Mouse (Mus musculus) forebrain, embryonic 11.5 days (tissue): ENCODE measurements around the gene Itga10. TPM values are rescaled to one million over a fixed set of nuclear protein-coding genes. Genes with fewer than 3 reads are reported as not detected.

Experiments
- ATAC-seq: fragments of 200-750 bp; cut with Nextera tagmentation; replicated peaks from 2 replicates; pipeline ENCODE4 v1.8.0; 2017; ENCODE audit warnings: moderate TSS enrichment; ENCODE audit not compliant: low FRiP score
- DNase-seq: peaks from one replicate; pipeline ENCODE4 v3.0.0-alpha.2; 2017; ENCODE audit warnings: low spot score
- H3K27ac ChIP-seq: fragments of 300-500 bp; sonication (generic); 2 replicates; pipeline ENCODE4 v1.5.1; 2014; ENCODE audit warnings: low read depth, low read length
- H3K27me3 ChIP-seq: fragments of 300-500 bp; sonication (generic); 2 replicates; pipeline ENCODE4 v1.6.1; 2014; ENCODE audit warnings: mild to moderate bottlenecking, low read length, mixed read lengths; ENCODE audit not compliant: control insufficient read depth, insufficient read depth
- H3K36me3 ChIP-seq: fragments of 300-500 bp; sonication (generic); 2 replicates; pipeline ENCODE4 v1.6.1; 2014; ENCODE audit warnings: mild to moderate bottlenecking, low read length, moderate library complexity, mixed read lengths; ENCODE audit not compliant: control insufficient read depth, insufficient read depth
- H3K4me1 ChIP-seq: fragments of 300-500 bp; sonication (generic); replicated peaks from 2 replicates; pipeline ENCODE4 v1.6.1; 2014; ENCODE audit warnings: low read length, mixed read lengths; ENCODE audit not compliant: control insufficient read depth, insufficient read depth
- H3K4me2 ChIP-seq: fragments of 300-500 bp; sonication (generic); 2 replicates; pipeline ENCODE4 v1.6.1; 2014; ENCODE audit warnings: low read depth, mild to moderate bottlenecking, low read length, moderate library complexity, mixed read lengths; ENCODE audit not compliant: severe bottlenecking
- H3K4me3 ChIP-seq: fragments of 300-500 bp; sonication (generic); 2 replicates; pipeline ENCODE4 v1.5.1; 2014; ENCODE audit warnings: low read depth, low read length
- H3K9ac ChIP-seq: fragments of 300-500 bp; sonication (generic); 2 replicates; pipeline ENCODE4 v1.6.1; 2014; ENCODE audit warnings: low read length
- H3K9me3 ChIP-seq: fragments of 300-500 bp; sonication (generic); 2 replicates; pipeline ENCODE4 v1.6.1; 2016; ENCODE audit warnings: low read length, mixed read lengths; ENCODE audit not compliant: control insufficient read depth
- WGBS: fragments of 180-500 bp; shearing (Covaris S2); extraction: QIAGEN DNeasy Blood & Tissue Kit; methylation state at CpG from one replicate; pipeline ENCODE4 v1.1.7; 2014; 5-methylcytosine and 5-hydroxymethylcytosine counted together
- polyA plus RNA-seq: library from polyadenylated mRNA; unstranded; fragments of >200 nt; fragmentation: Nextera tagmentation; extraction: Ambion mirVana; gene quantifications from 2 replicates; pipeline ENCODE4 v1.2.1, GENCODE M21; 2014

Itga10 gene
- polyA plus RNA-seq, 1 experiment from 2014 or later: 0.87 TPM

DNA sequence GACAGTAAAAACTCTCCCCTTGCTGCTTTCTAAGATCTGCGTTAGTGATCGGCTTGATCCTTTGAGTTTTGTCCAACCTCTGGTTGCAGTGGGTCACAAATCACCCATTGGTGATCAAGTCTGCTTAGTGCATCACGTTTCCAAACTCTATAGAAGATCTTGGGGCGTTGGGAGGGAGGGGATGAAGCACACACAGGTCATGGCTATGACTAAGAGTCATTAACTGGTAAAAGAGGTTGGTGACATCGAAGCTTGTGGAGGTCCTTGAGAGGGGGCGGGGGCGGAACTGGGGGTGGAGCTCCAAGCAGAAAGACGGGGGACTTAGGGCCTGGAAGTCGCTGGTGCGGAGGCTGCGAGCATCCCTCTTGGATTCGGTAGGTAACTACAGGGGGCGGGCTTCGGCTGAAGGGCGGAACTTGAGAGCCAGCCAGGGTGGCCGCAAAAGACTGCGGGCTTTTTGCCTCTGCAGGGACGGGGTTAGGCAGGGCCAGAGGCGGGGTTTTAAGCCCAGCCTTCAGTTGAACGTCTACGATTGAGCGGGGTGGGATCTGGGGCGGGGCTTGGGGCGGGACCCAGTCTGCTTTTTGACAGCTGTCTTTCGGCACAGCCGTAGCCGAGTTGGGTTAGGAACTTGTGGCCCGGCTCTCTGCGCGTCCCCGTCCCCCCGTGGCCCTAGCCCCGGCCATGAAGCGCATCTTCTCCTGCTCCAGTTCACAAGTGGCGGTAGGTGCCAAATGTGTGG lies 24.5 kb downstream of the Itga10 start, which contains the start of gene Ankrd35:
Ankrd35 (plus strand) TSS at position 405 of the 742 bp plus-strand sequence.
- Histone ChIP-seq H3K27ac (no peak within 1 kb of the TSS), H3K4me3 (peak within 1 kb of the TSS; percentile 32), H3K4me1 (peaks cover 4% of the 10 kb centered on the region; the same call in 1 of the 2 replicates), H3K4me2 (peak within 1 kb of the TSS; percentile 68), H3K9ac (peak within 1 kb of the TSS; percentile 23), H3K27me3 (peaks cover 5% of the 10 kb centered on the region; the same call in 1 of the 2 replicates), H3K9me3 (no peaks in the 10 kb centered on the region), H3K36me3 (no peaks in the 10 kb centered on the region)
- ATAC-seq (peak; percentile 94), DNase-seq (peak; percentile 91)
- 5% methylated on average over 35 of the region's 35 CpGs for WGBS

DNA sequence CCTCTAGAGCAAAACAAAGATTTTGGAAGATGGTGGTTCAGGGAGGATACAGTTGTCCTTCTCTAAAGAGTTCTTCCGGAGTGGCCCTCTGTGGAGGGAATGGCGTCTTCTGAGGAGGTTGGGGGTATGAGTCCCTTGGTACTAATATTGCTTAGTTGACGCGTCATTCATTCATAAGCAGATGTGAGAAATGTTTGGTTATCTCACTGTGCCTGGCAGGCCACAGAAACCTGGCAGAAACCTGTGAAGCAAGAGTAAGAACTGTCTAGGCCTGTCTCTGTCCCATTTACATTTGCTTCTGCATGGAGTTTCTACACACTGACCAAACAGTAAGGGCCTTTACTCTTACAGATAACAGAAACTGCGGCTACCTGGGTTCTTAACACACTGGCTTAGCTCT lies 26.1 kb downstream of the Itga10 start:
- H3K36me3 ChIP-seq: no peaks in the 10 kb centered on the region
- WGBS: 85% methylated on average over 5 of the region's 5 CpGs
- H3K4me3 ChIP-seq: no peak overlapping the region

GRCm38 (mm10) chr3:96673514-96673913 lies 28.1 kb downstream of the Itga10 start:
- 65% methylated on average over 4 of the region's 4 CpGs for WGBS
- no peak for ATAC-seq
- H3K9ac ChIP-seq: no peak overlapping the region
- no peak for DNase-seq
- no peak overlapping the region for H3K4me3 ChIP-seq
- no peak overlapping the region for H3K4me2 ChIP-seq
- no peak overlapping the region for H3K27ac ChIP-seq
- H3K36me3 ChIP-seq: no peaks in the 10 kb centered on the region
- H3K9me3 ChIP-seq: no peaks in the 10 kb centered on the region
- H3K27me3 ChIP-seq: peaks cover 5% of the 10 kb centered on the region; the same call in 1 of the 2 replicates
- H3K4me1 ChIP-seq: peaks cover 4% of the 10 kb centered on the region; the same call in 1 of the 2 replicates

More for the DNA sequence above, 26.1 kb downstream of the Itga10 start:
- DNase-seq: no peak
- no peaks in the 10 kb centered on the region for H3K9me3 ChIP-seq
- no peak overlapping the region for H3K27ac ChIP-seq
- H3K27me3 ChIP-seq: peaks cover 5% of the 10 kb centered on the region; the same call in 1 of the 2 replicates
- no peak for ATAC-seq
- H3K9ac ChIP-seq: no peak overlapping the region
- peaks cover 4% of the 10 kb centered on the region; the same call in 1 of the 2 replicates for H3K4me1 ChIP-seq
- H3K4me2 ChIP-seq: no peak overlapping the region

- Histone ChIP-seq H3K27me3 (peaks cover 5% of the 10 kb centered on the region; the same call in 1 of the 2 replicates), H3K9ac (no peak overlapping the region), H3K9me3 (no peaks in the 10 kb centered on the region), H3K4me1 (peaks cover 4% of the 10 kb centered on the region; the same call in 1 of the 2 replicates), H3K4me3 (no peak overlapping the region), H3K27ac (no peak overlapping the region), H3K36me3 (no peaks in the 10 kb centered on the region), H3K4me2 (no peak overlapping the region)
- 71% methylated on average over 8 of the region's 8 CpGs for WGBS
- DNase-seq (no peak), ATAC-seq (no peak)
Observed at GRCm38 (mm10) chr3:96674442-96674841, 29.1 kb downstream of the Itga10 start.

GRCm38 (mm10) chr3:96675171-96675570 lies 29.8 kb downstream of the Itga10 start:
- 84% methylated on average over 3 of the region's 3 CpGs for WGBS
- H3K27ac ChIP-seq: no peak overlapping the region
- H3K4me1 ChIP-seq: peaks cover 4% of the 10 kb centered on the region; the same call in 1 of the 2 replicates
- ATAC-seq (no peak), DNase-seq (no peak)
- no peak overlapping the region for H3K9ac ChIP-seq
- no peaks in the 10 kb centered on the region for H3K36me3 ChIP-seq
- H3K27me3 ChIP-seq: peaks cover 6% of the 10 kb centered on the region
- no peaks in the 10 kb centered on the region for H3K9me3 ChIP-seq
- no peak overlapping the region for H3K4me3 ChIP-seq
- H3K4me2 ChIP-seq: no peak overlapping the region

DNA sequence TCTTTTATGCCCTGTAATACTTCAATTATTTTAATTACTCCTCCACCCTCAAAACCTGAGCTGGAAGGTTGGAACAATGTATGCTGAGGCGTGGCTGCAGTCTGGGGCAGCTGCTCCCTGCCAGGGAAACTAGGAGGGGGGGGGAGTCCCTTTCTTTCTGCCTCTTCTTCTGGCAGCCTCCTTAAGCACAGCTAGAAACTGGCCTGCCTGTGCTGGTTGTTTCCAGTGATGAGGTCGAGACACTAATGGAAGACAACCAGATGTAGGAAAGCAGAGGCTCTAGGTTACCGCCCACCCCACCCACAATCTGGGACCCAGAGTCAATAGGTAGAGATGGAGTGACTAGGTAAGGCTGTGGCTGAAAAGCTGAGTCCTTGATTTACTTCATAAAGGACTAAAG lies 30.3 kb downstream of the Itga10 start:
- 25% methylated on average over 3 of the region's 3 CpGs for WGBS
- no peaks in the 10 kb centered on the region for H3K36me3 ChIP-seq

GRCm38 (mm10) chr3:96678456-96678855 lies 33.1 kb downstream of the Itga10 start:
- H3K27ac ChIP-seq: no peak overlapping the region
- 60% methylated on average over 7 of the region's 7 CpGs for WGBS
- ATAC-seq: no peak

More for the DNA sequence above, 30.3 kb downstream of the Itga10 start:
- Histone ChIP-seq H3K4me3 (no peak overlapping the region), H3K27me3 (peaks cover 8% of the 10 kb centered on the region), H3K27ac (no peak overlapping the region), H3K9me3 (no peaks in the 10 kb centered on the region), H3K9ac (no peak overlapping the region), H3K4me1 (no peaks in the 10 kb centered on the region; the same call in 1 of the 2 replicates), H3K4me2 (no peak overlapping the region)
- DNase-seq (no peak), ATAC-seq (no peak)

DNA sequence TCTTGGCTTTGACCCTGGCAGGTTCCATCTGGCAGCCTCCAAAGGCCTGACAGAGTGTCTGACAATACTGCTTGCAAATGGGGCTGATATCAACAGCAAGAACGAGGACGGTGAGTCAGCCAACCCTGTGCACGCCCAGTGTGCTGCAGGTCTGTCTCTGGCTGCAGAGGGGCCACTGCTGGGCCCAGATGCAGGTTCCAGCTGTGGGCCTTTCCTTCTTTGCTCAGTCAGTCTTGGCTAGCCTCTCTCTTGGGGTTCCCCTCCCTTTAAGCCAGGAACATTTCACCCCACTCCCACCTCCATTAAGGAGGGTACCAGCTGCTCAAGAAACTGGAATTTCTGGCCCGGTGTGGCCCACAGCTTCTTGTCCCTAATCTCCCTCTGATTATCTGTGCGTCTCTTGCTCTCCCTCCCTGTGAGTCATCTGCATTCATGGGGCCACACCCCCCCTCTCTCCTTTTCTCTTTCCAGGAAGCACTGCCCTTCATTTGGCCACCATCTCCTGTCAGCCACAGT lies 33.8 kb downstream of the Itga10 start:
- Histone ChIP-seq H3K4me2 (no peak overlapping the region), H3K36me3 (no peaks in the 10 kb centered on the region), H3K27ac (no peak overlapping the region), H3K9ac (no peak overlapping the region), H3K4me3 (no peak overlapping the region), H3K4me1 (no peaks in the 10 kb centered on the region; the same call in 1 of the 2 replicates), H3K27me3 (peaks cover 6% of the 10 kb centered on the region), H3K9me3 (no peaks in the 10 kb centered on the region)
- WGBS: 24% methylated on average over 5 of the region's 5 CpGs
- DNase-seq (no peak), ATAC-seq (no peak)

More at GRCm38 (mm10) chr3:96678456-96678855, 33.1 kb downstream of the Itga10 start:
- no peaks in the 10 kb centered on the region for H3K36me3 ChIP-seq
- H3K4me3 ChIP-seq: no peak overlapping the region
- no peaks in the 10 kb centered on the region for H3K9me3 ChIP-seq
- no peaks in the 10 kb centered on the region; the same call in 1 of the 2 replicates for H3K4me1 ChIP-seq
- H3K27me3 ChIP-seq: peaks cover 3% of the 10 kb centered on the region
- DNase-seq: no peak
- H3K9ac ChIP-seq: no peak overlapping the region
- no peak overlapping the region for H3K4me2 ChIP-seq
